Comparison of ENCODE assay signal across 19 mouse cellular contexts in the genomic region with DNA sequence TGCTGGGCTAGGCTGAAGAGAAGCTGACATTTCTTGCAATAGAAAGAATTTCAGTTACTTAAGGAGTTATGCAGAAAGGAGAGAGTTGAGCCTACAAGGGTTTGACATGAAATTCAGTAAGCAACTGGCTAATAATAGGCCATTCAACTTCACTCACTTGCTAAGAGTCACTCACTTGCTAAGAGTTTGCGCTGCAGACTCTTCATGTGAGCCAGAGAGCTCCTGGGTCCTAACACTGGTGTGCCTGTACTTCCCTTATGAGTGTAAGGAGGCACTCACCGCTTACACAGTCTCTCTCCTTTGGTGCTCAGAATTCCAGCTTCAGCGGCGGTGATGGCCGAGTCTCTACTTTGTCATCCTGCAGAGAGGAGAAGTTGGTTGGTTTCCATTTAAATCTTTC. TPM values are rescaled to one million over a fixed set of nuclear protein-coding genes. Genes with fewer than 3 reads are reported as not detected.
DNase-seq lines count a peak whose midpoint lies in the region; ATAC-seq and TF ChIP-seq lines count a peak whose summit lies in the region.
"Had no signal": no experiment of that assay in that cellular context is flagged by ENCODE, and none has a peak within 500 bp of the region (broad histone marks: within the 10 kb centered on the region; RNA-seq: fewer than 3 reads in every experiment).

No protein-coding gene starts in this region.

- TF ChIP-seq POLR2A in heart, adult 2 months (IDR thresholded peaks at IDR 0.05; ENCODE audit: insufficient read depth, low read depth, low read length): no peak
- TF ChIP-seq POLR2A in embryonic fibroblast, embryonic 13.5 days (IDR thresholded peaks at IDR 0.05; ENCODE audit: low read depth, low read length): no peak

- H3K9me3 ChIP-seq in heart, embryonic 11.5 days (replicated peaks; ENCODE audit: control insufficient read depth, low read length): no peaks in the 10 kb centered on the region
- H3K9me3 ChIP-seq: liver, embryonic 15.5 days; midbrain, embryonic 13.5 days had no signal

- peak overlapping the region; percentile 86 for H3K27ac ChIP-seq in heart, embryonic 11.5 days (ENCODE audit: low read depth, low read length)
- H3K27ac ChIP-seq in heart, adult 2 months: no peak overlapping the region
- 0 out of 2 replicates have a peak overlapping the region, but pooled peaks have one; percentile 6 for H3K27ac ChIP-seq in layer of hippocampus, adult 2 months
- peak overlapping the region; percentile 46 for H3K27ac ChIP-seq in embryonic fibroblast, embryonic 13.5 days (ENCODE audit: insufficient read depth, low read length)
- H3K27ac ChIP-seq: liver, embryonic 15.5 days; midbrain, embryonic 13.5 days had no signal

- intact Hi-C loops in heart, adult 2 months (cut with DNase I): loop anchor here (2.0 kb wide), 1 partner anchor 32 kb away; no protein-coding TSS in a partner anchor

- peaks cover 60% of the 10 kb centered on the region for H3K4me1 ChIP-seq in heart, embryonic 11.5 days (ENCODE audit: control insufficient read depth, insufficient read depth, low read length)
- H3K4me1 ChIP-seq in heart, adult 2 months (ENCODE audit: control insufficient read depth, insufficient read depth, low read length): peaks cover 24% of the 10 kb centered on the region
- peaks cover 45% of the 10 kb centered on the region for H3K4me1 ChIP-seq in embryonic fibroblast, embryonic 13.5 days (ENCODE audit: control insufficient read depth, insufficient read depth, low read length)

- H3K9ac ChIP-seq in heart, embryonic 11.5 days (ENCODE audit: low read depth, low read length): no peak overlapping the region
- no peak overlapping the region for H3K9ac ChIP-seq in heart, adult 2 months (ENCODE audit: low read depth, low read length)
- H3K9ac ChIP-seq: liver, embryonic 15.5 days; midbrain, embryonic 13.5 days had no signal

- no peak for TF ChIP-seq CTCF in heart, adult 2 months (IDR thresholded peaks at IDR 0.05)
- no peak for TF ChIP-seq CTCF in layer of hippocampus, adult 2 months (conservative IDR thresholded peaks at IDR 0.05)
- TF ChIP-seq CTCF in embryonic fibroblast, embryonic 13.5 days (IDR thresholded peaks at IDR 0.05; ENCODE audit: borderline replicate concordance, insufficient read depth, low read length): no peak

- ATAC-seq in heart, embryonic 11.5 days (replicated peaks; ENCODE audit: insufficient number of reproducible peaks, low FRiP score, low TSS enrichment): no peak
- no peak for ATAC-seq in megakaryocyte, adult 5-6 weeks (ENCODE audit: poor library complexity, severe bottlenecking)
- ATAC-seq in cerebellum, adult (ENCODE audit: insufficient number of reproducible peaks, low FRiP score, low TSS enrichment): no peak
- ATAC-seq: midbrain, embryonic 13.5 days had no signal

- no peak for TF ChIP-seq EP300 in heart, adult 2 months (IDR thresholded peaks at IDR 0.05; ENCODE audit: insufficient read depth, low read depth, low read length)

- H3K36me3 ChIP-seq in heart, embryonic 11.5 days (ENCODE audit: control insufficient read depth, insufficient read depth, low read length): peaks cover 5% of the 10 kb centered on the region; the same call in 1 of the 2 replicates
- H3K36me3 ChIP-seq in heart, adult 2 months (ENCODE audit: control insufficient read depth, insufficient read depth, low read length): peaks cover 6% of the 10 kb centered on the region
- H3K36me3 ChIP-seq: midbrain, embryonic 13.5 days had no signal

- 57% methylated on average over 5 of the region's 5 CpGs for WGBS in heart, embryonic 11.5 days (ENCODE audit: insufficient replicate concordance)
- 68% methylated on average over 5 of the region's 5 CpGs for WGBS in heart, adult 2 months

- no peak overlapping the region for H3K4me3 ChIP-seq in heart, embryonic 11.5 days (ENCODE audit: low read depth, low read length)
- H3K4me3 ChIP-seq in heart, adult 2 months: no peak overlapping the region
- no peak overlapping the region for H3K4me3 ChIP-seq in layer of hippocampus, adult 2 months
- no peak overlapping the region for H3K4me3 ChIP-seq in embryonic fibroblast, embryonic 13.5 days (ENCODE audit: insufficient read depth, low read length)
- H3K4me3 ChIP-seq: liver, embryonic 15.5 days; midbrain, embryonic 13.5 days had no signal

- no peak overlapping the region for H3K4me2 ChIP-seq in heart, embryonic 11.5 days
- H3K4me2 ChIP-seq: liver, embryonic 15.5 days; midbrain, embryonic 13.5 days had no signal

- no peak for DNase-seq in heart, adult 2 months
- DNase-seq in layer of hippocampus, adult 2 months (ENCODE audit: low spot score in 2 of 2): no peak
- DNase-seq in layer of hippocampus, postnatal 14 days (ENCODE audit: low spot score in 2 of 2): no peak
- peak; percentile 59 for DNase-seq in A20 (ENCODE audit: low read depth, low spot score)
- DNase-seq: adrenal gland, postnatal 25 days; cerebellum, postnatal 10 days; kidney, adult 11 months; kidney, postnatal 36 days; right cerebral cortex, postnatal 25 days; thymus, adult 2 months had no signal

- peaks cover 2% of the 10 kb centered on the region for H3K79me2 ChIP-seq in heart, adult 2 months (replicated peaks; ENCODE audit: control insufficient read depth, insufficient read depth, low read length)

- no peaks in the 10 kb centered on the region for H3K27me3 ChIP-seq in heart, embryonic 11.5 days (ENCODE audit: control insufficient read depth, insufficient read depth, low read length)
- no peaks in the 10 kb centered on the region for H3K27me3 ChIP-seq in heart, adult 2 months (ENCODE audit: control insufficient read depth, insufficient read depth, low read length)
- H3K27me3 ChIP-seq: liver, embryonic 15.5 days; midbrain, embryonic 13.5 days had no signal

RNA-seq across cellular contexts. Expression of a gene that starts 58.1 kb away (rescaled TPM):
- polyA plus RNA-seq in heart, embryonic 11.5 days (2014; fragmentation: Nextera tagmentation; extraction: Ambion mirVana): 1.9 and 2.4 TPM in 2 replicates
- total RNA-seq in heart, adult 2 months (2021): not detected
- polyA plus RNA-seq in heart, adult 2 months (2012; rRNA removed): not detected in 2 replicates
- total RNA-seq in layer of hippocampus, adult 2 months (2021): not detected
- total RNA-seq in layer of hippocampus, postnatal 14 days (2021): not detected
- polyA plus RNA-seq in embryonic fibroblast, embryonic 13.5 days (2011; ENCODE audit: insufficient read length, low read depth, missing spikeins): 0.27 TPM in 1 of 2 replicates, not detected in the other
- 4.9 and 8.7 TPM in 2 replicates for total RNA-seq in megakaryocyte, adult 5-6 weeks (2015)
- total RNA-seq in megakaryocyte, adult 5-6 weeks (2017): 4.0 and 10.6 TPM in 2 replicates
- total RNA-seq: left cerebral cortex, adult 8-10 months; MEL had no signal
- polyA plus RNA-seq: C2C12 had no signal

Comparison
In these comparisons a context has a peak if more than half of its experiments do, and no peak if none do; other contexts are left out.
1. RNA of a gene that starts 58.1 kb away (total RNA-seq): 4.0 to 10.6 TPM in megakaryocyte, adult 5-6 weeks; not detected in layer of hippocampus, postnatal 14 days, not detected in heart, adult 2 months and not detected in layer of hippocampus, adult 2 months; every median in the first group is over 4 times any median in the second.